16 mouse cellular contexts compared by ENCODE assay signal in genomic region chr2:79351179-79352099, GRCm38 (mm10).
DNase-seq lines count a peak whose midpoint lies in the region; ATAC-seq lines count a peak whose summit lies in the region.
"Had no signal": no experiment of that assay in that cellular context is flagged by ENCODE, and none has a peak within 500 bp of the region (broad histone marks: within the 10 kb centered on the region; RNA-seq: fewer than 3 reads in every experiment).

No protein-coding gene starts in this region.

- ATAC-seq in hindbrain, embryonic 14.5 days (ENCODE audit: low FRiP score), result peak; percentile 85
- peak; percentile 68 for ATAC-seq in midbrain, embryonic 16.5 days
- ATAC-seq: liver, embryonic 12.5 days had no signal

- DNase-seq in R1 (ENCODE audit: low read depth, low spot score) (peak; percentile 49), MN1 (ENCODE audit: low spot score) (no peak)
- DNase-seq in forebrain, embryonic 10.5 days (ENCODE audit: extremely low spot score, low spot score), result no peak
- peak; percentile 51 for DNase-seq in hindbrain, embryonic 14.5 days (ENCODE audit: low spot score)
- DNase-seq in heart, postnatal 4 days, result no peak
- DNase-seq in urinary bladder, adult 18-20 months (ENCODE audit: low spot score in 2 of 2), result no peak
- DNase-seq in left cerebral cortex, adult 11 months (ENCODE audit: low spot score), result no peak
- DNase-seq: cerebellum, adult 8-10 months; heart, adult 11 months; kidney, adult 9 months; lung, postnatal 10 days; spleen, adult 18-20 months had no signal

- H3K27me3 ChIP-seq in forebrain, embryonic 10.5 days (ENCODE audit: poor library complexity, severe bottlenecking), result no peaks in the 10 kb centered on the region
- no peaks in the 10 kb centered on the region for H3K27me3 ChIP-seq in hindbrain, embryonic 14.5 days (ENCODE audit: control insufficient read depth, insufficient read depth, low read length)
- no peaks in the 10 kb centered on the region for H3K27me3 ChIP-seq in midbrain, embryonic 16.5 days (ENCODE audit: control insufficient read depth, insufficient read depth, low read depth, low read length)
- H3K27me3 ChIP-seq: embryonic facial prominence, embryonic 13.5 days; liver, embryonic 12.5 days had no signal

- no peaks in the 10 kb centered on the region for H3K9me3 ChIP-seq in forebrain, embryonic 10.5 days
- H3K9me3 ChIP-seq in hindbrain, embryonic 14.5 days (ENCODE audit: control insufficient read depth, low read length), result no peaks in the 10 kb centered on the region
- no peaks in the 10 kb centered on the region for H3K9me3 ChIP-seq in midbrain, embryonic 16.5 days (replicated peaks; ENCODE audit: control insufficient read depth, low read length, poor library complexity, severe bottlenecking)
- H3K9me3 ChIP-seq: embryonic facial prominence, embryonic 13.5 days; G1E; liver, embryonic 12.5 days had no signal

- H3K4me1 ChIP-seq in forebrain, embryonic 10.5 days, result peaks cover 15% of the 10 kb centered on the region
- 0 out of 2 replicates have a peak, but pooled peaks cover 13% of the 10 kb centered on the region for H3K4me1 ChIP-seq in hindbrain, embryonic 14.5 days (replicated peaks; ENCODE audit: control insufficient read depth, insufficient read depth, low read length)
- H3K4me1 ChIP-seq in midbrain, embryonic 16.5 days (ENCODE audit: control insufficient read depth, insufficient read depth, low read length), result peaks cover 10% of the 10 kb centered on the region
- H3K4me1 ChIP-seq: embryonic facial prominence, embryonic 13.5 days; liver, embryonic 12.5 days had no signal

- H3K36me3 ChIP-seq in forebrain, embryonic 10.5 days (replicated peaks), result no peaks in the 10 kb centered on the region
- H3K36me3 ChIP-seq in hindbrain, embryonic 14.5 days (replicated peaks; ENCODE audit: control insufficient read depth, insufficient read depth), result no peaks in the 10 kb centered on the region
- no peaks in the 10 kb centered on the region for H3K36me3 ChIP-seq in midbrain, embryonic 16.5 days (ENCODE audit: control insufficient read depth, insufficient read depth, low read length)
- H3K36me3 ChIP-seq: embryonic facial prominence, embryonic 13.5 days; G1E; liver, embryonic 12.5 days had no signal

- H3K4me3 ChIP-seq in forebrain, embryonic 10.5 days, result no peak overlapping the region
- no peak overlapping the region for H3K4me3 ChIP-seq in hindbrain, embryonic 14.5 days (replicated peaks; ENCODE audit: low read length)
- H3K4me3 ChIP-seq in midbrain, embryonic 16.5 days (ENCODE audit: low read depth, low read length), result no peak overlapping the region
- H3K4me3 ChIP-seq: embryonic facial prominence, embryonic 13.5 days; liver, embryonic 12.5 days had no signal

- 76% methylated on average over 6 of the region's 6 CpGs for WGBS in forebrain, embryonic 10.5 days
- WGBS in hindbrain, embryonic 14.5 days, result 54% methylated on average over 6 of the region's 6 CpGs
- WGBS in midbrain, embryonic 16.5 days, result 53% methylated on average over 6 of the region's 6 CpGs

- no peak overlapping the region for H3K9ac ChIP-seq in hindbrain, embryonic 14.5 days
- no peak overlapping the region for H3K9ac ChIP-seq in midbrain, embryonic 16.5 days (ENCODE audit: low read depth, low read length)
- H3K9ac ChIP-seq: embryonic facial prominence, embryonic 13.5 days; liver, embryonic 12.5 days had no signal

- H3K27ac ChIP-seq in forebrain, embryonic 10.5 days, result 0 out of 2 replicates have a peak overlapping the region, but pooled peaks have one; percentile 20
- peak overlapping the region; percentile 3; the same call in 1 of the 2 replicates for H3K27ac ChIP-seq in hindbrain, embryonic 14.5 days
- no peak overlapping the region for H3K27ac ChIP-seq in midbrain, embryonic 16.5 days (ENCODE audit: low read length)
- H3K27ac ChIP-seq: embryonic facial prominence, embryonic 13.5 days; liver, embryonic 12.5 days had no signal

- no peak overlapping the region for H3K4me2 ChIP-seq in hindbrain, embryonic 14.5 days (replicated peaks)
- H3K4me2 ChIP-seq in midbrain, embryonic 16.5 days (ENCODE audit: low read length), result no peak overlapping the region
- H3K4me2 ChIP-seq: embryonic facial prominence, embryonic 13.5 days; liver, embryonic 12.5 days had no signal

Comparison
In these comparisons a context has a peak if more than half of its experiments do, and no peak if none do; other contexts are left out.
1. DNase-seq: peak in R1 (single experiment) and hindbrain, embryonic 14.5 days (single experiment); none in forebrain, embryonic 10.5 days (single experiment), MN1 (single experiment), heart, postnatal 4 days (single experiment), urinary bladder, adult 18-20 months (0 of 2) and left cerebral cortex, adult 11 months (single experiment).